Mouse (Mus musculus): ENCODE data around the gene Kif9. TPM values are rescaled to one million over a fixed set of nuclear protein-coding genes. Genes with fewer than 3 reads are reported as not detected.
A peak's percentile ranks its signal among the peaks of the same experiment; 100 is the strongest.

The Kif9 gene
- polyA plus RNA-seq (2011; ENCODE audit: insufficient read depth, insufficient read length, low read depth, missing spikeins), result 1.2 TPM in 2 replicates

DNA sequence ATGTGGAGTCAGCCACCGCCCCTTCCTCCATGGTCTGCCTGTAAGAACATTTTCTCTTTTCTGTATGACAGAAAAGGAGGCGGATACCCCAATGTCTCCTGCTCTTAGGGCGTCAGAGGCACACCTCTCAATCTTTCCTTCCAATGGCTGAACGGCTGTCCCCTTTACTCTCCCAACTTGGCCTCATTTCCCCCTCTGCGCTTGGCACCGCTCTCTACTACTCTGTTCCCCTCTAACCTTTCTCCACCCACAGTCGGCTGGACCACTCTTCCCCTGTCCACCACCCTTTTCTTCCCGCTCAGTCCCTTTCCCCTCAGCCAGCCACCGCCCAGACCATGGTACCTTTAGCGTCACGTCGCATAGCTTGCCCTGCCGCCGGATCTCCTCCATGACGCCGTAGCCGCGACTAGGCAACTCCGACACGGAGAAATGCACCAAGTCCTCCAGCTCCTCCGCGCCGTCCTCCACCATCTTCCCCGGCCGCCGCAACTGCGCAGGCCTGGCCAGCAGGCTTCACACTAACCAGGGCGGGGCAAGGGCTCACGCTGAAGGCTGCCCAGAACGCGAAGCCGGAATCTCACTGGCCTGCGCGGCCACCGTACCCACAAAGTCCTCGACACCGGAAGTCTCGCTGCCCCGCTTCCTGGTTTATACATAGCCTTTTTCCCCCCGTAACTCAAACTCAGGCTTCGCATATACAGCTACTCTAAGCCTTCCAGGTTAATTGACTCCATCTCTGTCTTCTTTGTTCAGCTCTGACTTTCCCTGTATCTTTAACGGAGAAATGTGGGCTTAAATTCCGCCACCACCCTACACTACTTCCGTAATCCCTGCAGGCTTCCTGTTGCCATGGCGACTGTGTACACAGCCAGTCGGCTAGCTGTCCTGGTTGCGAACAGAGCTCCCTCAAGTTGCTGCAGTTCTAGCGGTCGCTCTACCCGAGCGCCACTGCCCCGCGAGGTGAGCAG lies at the start of gene Kif9, which contains the start of gene Klhl18:
Gene Kif9 (plus strand): TSS at position 835 of the 968 bp plus-strand sequence.
Gene Klhl18 (minus strand): TSS at position 571 of the 968 bp plus-strand sequence.
- Histone ChIP-seq H3K4me3 (ENCODE audit: low read depth, low read length) (peak within 1 kb of the TSS; percentile 75), H3K36me3 (ENCODE audit: control insufficient read depth, insufficient read depth, low read length, poor library complexity, severe bottlenecking) (no peaks in the 10 kb centered on the region), H3K4me1 (ENCODE audit: control insufficient read depth, insufficient read depth, low read length) (no peaks in the 10 kb centered on the region), H3K9me3 (replicated peaks; ENCODE audit: control insufficient read depth, insufficient read depth, low read length, poor library complexity, severe bottlenecking) (no peaks in the 10 kb centered on the region), H3K27me3 (ENCODE audit: control insufficient read depth, insufficient read depth, low read length, poor library complexity, severe bottlenecking) (no peaks in the 10 kb centered on the region), H3K9ac (ENCODE audit: low read depth, poor library complexity, severe bottlenecking) (peak within 1 kb of the TSS; percentile 30), H3K27ac (ENCODE audit: insufficient read depth, low read length) (no peak within 1 kb of the TSS)
- no peak for TF ChIP-seq CTCF (IDR thresholded peaks at IDR 0.05; ENCODE audit: low read depth, low read length)
- TF ChIP-seq POLR2A (IDR thresholded peaks at IDR 0.05; ENCODE audit: insufficient read depth, low read length), result no peak

DNA sequence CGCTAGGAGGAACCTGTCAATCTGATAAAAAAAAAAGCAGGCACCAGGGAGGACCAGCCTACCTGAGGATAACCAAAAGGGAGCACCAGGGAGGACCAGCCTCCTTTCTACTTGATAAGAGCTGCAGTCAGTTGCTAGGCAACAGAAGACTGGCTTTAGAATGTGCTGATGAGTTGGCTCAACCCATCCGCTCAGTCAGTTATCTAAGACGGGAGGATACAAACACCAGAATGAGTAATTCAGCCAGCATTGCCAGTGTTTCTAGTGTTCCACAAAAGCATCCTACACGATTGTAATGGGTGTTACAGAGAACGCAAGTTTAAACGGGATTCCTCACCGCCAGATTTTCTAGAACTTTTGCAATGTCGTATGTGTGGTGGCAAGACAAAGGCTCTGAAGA lies 45.5 kb upstream of the Kif9 start:
- Histone ChIP-seq H3K27ac (ENCODE audit: insufficient read depth, low read length) (no peak overlapping the region), H3K36me3 (ENCODE audit: control insufficient read depth, insufficient read depth, low read length, poor library complexity, severe bottlenecking) (no peaks in the 10 kb centered on the region), H3K27me3 (ENCODE audit: control insufficient read depth, insufficient read depth, low read length, poor library complexity, severe bottlenecking) (no peaks in the 10 kb centered on the region), H3K4me1 (ENCODE audit: control insufficient read depth, insufficient read depth, low read length) (no peaks in the 10 kb centered on the region), H3K9ac (ENCODE audit: low read depth, poor library complexity, severe bottlenecking) (no peak overlapping the region), H3K9me3 (replicated peaks; ENCODE audit: control insufficient read depth, insufficient read depth, low read length, poor library complexity, severe bottlenecking) (no peaks in the 10 kb centered on the region), H3K4me3 (ENCODE audit: low read depth, low read length) (no peak overlapping the region)
- TF ChIP-seq CTCF (IDR thresholded peaks at IDR 0.05; ENCODE audit: low read depth, low read length), result no peak
- TF ChIP-seq EP300 (IDR thresholded peaks at IDR 0.05; ENCODE audit: insufficient read depth, low read depth, low read length), result no peak
- TF ChIP-seq POLR2A (IDR thresholded peaks at IDR 0.05; ENCODE audit: insufficient read depth, low read length), result no peak

DNA sequence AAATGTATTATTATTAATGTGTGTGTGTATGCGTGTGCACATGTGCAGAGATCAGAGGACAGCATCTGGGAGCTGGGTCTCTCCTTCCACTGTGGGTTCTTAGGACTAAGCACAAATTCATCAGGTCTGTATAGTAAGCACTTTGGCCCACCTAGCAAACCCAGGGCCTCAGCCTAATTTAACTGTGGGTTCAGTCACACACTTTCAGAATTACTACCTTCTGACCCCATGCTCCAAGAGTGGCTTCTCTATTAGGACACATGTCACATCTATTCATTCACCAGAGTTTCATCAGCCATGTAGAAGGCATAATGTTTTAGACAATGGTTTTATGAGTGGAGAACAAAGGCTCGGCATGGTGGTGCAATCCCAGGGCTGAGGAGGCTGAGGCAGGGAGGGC lies 43.7 kb upstream of the Kif9 start:
- Histone ChIP-seq H3K27ac (ENCODE audit: insufficient read depth, low read length) (no peak overlapping the region), H3K36me3 (ENCODE audit: control insufficient read depth, insufficient read depth, low read length, poor library complexity, severe bottlenecking) (no peaks in the 10 kb centered on the region), H3K4me1 (ENCODE audit: control insufficient read depth, insufficient read depth, low read length) (no peaks in the 10 kb centered on the region), H3K4me3 (ENCODE audit: low read depth, low read length) (no peak overlapping the region), H3K9ac (ENCODE audit: low read depth, poor library complexity, severe bottlenecking) (no peak overlapping the region), H3K9me3 (replicated peaks; ENCODE audit: control insufficient read depth, insufficient read depth, low read length, poor library complexity, severe bottlenecking) (no peaks in the 10 kb centered on the region), H3K27me3 (ENCODE audit: control insufficient read depth, insufficient read depth, low read length, poor library complexity, severe bottlenecking) (no peaks in the 10 kb centered on the region)
- TF ChIP-seq CTCF (IDR thresholded peaks at IDR 0.05; ENCODE audit: low read depth, low read length) (no peak), POLR2A (IDR thresholded peaks at IDR 0.05; ENCODE audit: insufficient read depth, low read length) (no peak), EP300 (IDR thresholded peaks at IDR 0.05; ENCODE audit: insufficient read depth, low read depth, low read length) (no peak)

DNA sequence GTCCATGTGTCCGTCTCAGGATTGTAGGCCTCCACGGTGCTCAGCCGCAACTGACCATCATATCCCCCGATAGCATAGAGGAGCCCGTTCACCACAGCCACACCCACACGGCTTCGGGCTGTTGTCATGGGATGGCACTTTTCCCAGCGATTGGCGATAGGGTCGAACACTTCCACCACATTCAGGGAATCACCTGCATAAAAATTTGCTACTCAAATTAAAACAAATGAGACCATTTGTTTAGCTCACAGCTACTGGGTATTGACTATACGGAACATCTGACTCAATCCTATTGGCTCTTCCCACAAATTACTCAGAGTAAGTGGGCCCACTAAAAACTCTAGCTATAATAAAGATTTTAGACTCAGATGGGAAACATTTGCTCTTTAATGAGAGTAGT lies 40.7 kb upstream of the Kif9 start:
- TF ChIP-seq POLR2A (IDR thresholded peaks at IDR 0.05; ENCODE audit: insufficient read depth, low read length), result no peak
- TF ChIP-seq CTCF (IDR thresholded peaks at IDR 0.05; ENCODE audit: low read depth, low read length), result no peak
- no peak for TF ChIP-seq EP300 (IDR thresholded peaks at IDR 0.05; ENCODE audit: insufficient read depth, low read depth, low read length)
- H3K9me3 ChIP-seq (replicated peaks; ENCODE audit: control insufficient read depth, insufficient read depth, low read length, poor library complexity, severe bottlenecking), result no peaks in the 10 kb centered on the region
- no peak overlapping the region for H3K4me3 ChIP-seq (ENCODE audit: low read depth, low read length)
- no peak overlapping the region for H3K9ac ChIP-seq (ENCODE audit: low read depth, poor library complexity, severe bottlenecking)
- H3K36me3 ChIP-seq (ENCODE audit: control insufficient read depth, insufficient read depth, low read length, poor library complexity, severe bottlenecking), result no peaks in the 10 kb centered on the region
- H3K27ac ChIP-seq (ENCODE audit: insufficient read depth, low read length), result no peak overlapping the region
- no peaks in the 10 kb centered on the region for H3K27me3 ChIP-seq (ENCODE audit: control insufficient read depth, insufficient read depth, low read length, poor library complexity, severe bottlenecking)
- H3K4me1 ChIP-seq (ENCODE audit: control insufficient read depth, insufficient read depth, low read length), result no peaks in the 10 kb centered on the region

DNA sequence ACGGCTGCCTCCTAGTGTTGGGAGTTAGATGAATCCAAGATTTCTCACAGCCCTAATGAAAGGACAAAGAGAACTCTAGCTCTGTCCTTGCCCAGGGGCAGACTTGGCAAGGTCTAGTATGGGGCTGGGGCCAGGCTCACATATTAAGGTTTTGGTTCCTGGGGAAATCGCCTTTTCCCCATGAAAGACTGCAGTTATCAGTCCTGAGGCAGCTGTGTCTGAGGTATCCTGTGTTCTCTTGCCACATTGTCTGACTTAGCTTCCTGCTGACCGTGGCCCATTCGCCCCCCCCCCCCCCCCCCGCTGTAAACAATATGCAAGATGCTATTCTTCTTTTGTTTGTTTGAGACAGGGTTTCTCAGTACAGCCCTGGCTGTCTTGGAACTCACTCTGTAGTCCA lies 36.7 kb upstream of the Kif9 start:
- no peak overlapping the region for H3K4me3 ChIP-seq (ENCODE audit: low read depth, low read length)
- H3K9me3 ChIP-seq (replicated peaks; ENCODE audit: control insufficient read depth, insufficient read depth, low read length, poor library complexity, severe bottlenecking), result no peaks in the 10 kb centered on the region
- H3K9ac ChIP-seq (ENCODE audit: low read depth, poor library complexity, severe bottlenecking), result no peak overlapping the region
- TF ChIP-seq CTCF (IDR thresholded peaks at IDR 0.05; ENCODE audit: low read depth, low read length), result no peak
- TF ChIP-seq EP300 (IDR thresholded peaks at IDR 0.05; ENCODE audit: insufficient read depth, low read depth, low read length), result no peak
- no peak for TF ChIP-seq POLR2A (IDR thresholded peaks at IDR 0.05; ENCODE audit: insufficient read depth, low read length)
- H3K27me3 ChIP-seq (ENCODE audit: control insufficient read depth, insufficient read depth, low read length, poor library complexity, severe bottlenecking), result no peaks in the 10 kb centered on the region
- no peak overlapping the region for H3K27ac ChIP-seq (ENCODE audit: insufficient read depth, low read length)
- no peaks in the 10 kb centered on the region for H3K36me3 ChIP-seq (ENCODE audit: control insufficient read depth, insufficient read depth, low read length, poor library complexity, severe bottlenecking)
- no peaks in the 10 kb centered on the region for H3K4me1 ChIP-seq (ENCODE audit: control insufficient read depth, insufficient read depth, low read length)

DNA sequence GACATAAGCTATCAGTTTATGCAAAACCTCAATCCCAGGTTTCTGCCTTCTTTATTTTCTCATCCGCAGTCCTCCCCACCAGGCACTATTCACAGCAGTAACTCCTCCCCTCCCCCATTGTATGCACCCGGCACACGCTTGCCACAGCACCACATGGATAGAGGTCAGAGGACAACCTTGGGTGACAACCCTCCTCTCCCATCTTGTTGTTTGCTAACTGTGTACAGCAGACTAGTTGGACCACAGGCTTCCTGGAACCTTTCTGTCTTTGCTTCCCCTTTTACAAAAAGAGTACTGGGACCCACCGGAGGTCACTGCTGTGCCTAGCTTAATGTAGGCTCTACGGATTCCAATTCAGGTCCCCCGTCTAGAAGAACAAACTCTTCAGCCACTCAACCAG lies 36.2 kb upstream of the Kif9 start:
- Histone ChIP-seq H3K4me3 (ENCODE audit: low read depth, low read length) (no peak overlapping the region), H3K9ac (ENCODE audit: low read depth, poor library complexity, severe bottlenecking) (no peak overlapping the region), H3K4me1 (ENCODE audit: control insufficient read depth, insufficient read depth, low read length) (no peaks in the 10 kb centered on the region), H3K36me3 (ENCODE audit: control insufficient read depth, insufficient read depth, low read length, poor library complexity, severe bottlenecking) (no peaks in the 10 kb centered on the region), H3K27ac (ENCODE audit: insufficient read depth, low read length) (no peak overlapping the region), H3K27me3 (ENCODE audit: control insufficient read depth, insufficient read depth, low read length, poor library complexity, severe bottlenecking) (no peaks in the 10 kb centered on the region), H3K9me3 (replicated peaks; ENCODE audit: control insufficient read depth, insufficient read depth, low read length, poor library complexity, severe bottlenecking) (no peaks in the 10 kb centered on the region)
- TF ChIP-seq CTCF (IDR thresholded peaks at IDR 0.05; ENCODE audit: low read depth, low read length) (no peak), EP300 (IDR thresholded peaks at IDR 0.05; ENCODE audit: insufficient read depth, low read depth, low read length) (no peak)
